Mouse (Mus musculus): ENCODE measurements around the gene Slc35e2. TPM values are rescaled to one million over a fixed set of nuclear protein-coding genes. Genes with fewer than 3 reads are reported as not detected.
"Not testable (repeated sequence)": the region's sequence is repeated elsewhere in the genome, so short reads cannot be mapped to it uniquely, and the experiment has no call there.

Slc35e2 gene
- polyA plus RNA-seq, 1 experiment from 2014 or later: 16.3 TPM

DNA sequence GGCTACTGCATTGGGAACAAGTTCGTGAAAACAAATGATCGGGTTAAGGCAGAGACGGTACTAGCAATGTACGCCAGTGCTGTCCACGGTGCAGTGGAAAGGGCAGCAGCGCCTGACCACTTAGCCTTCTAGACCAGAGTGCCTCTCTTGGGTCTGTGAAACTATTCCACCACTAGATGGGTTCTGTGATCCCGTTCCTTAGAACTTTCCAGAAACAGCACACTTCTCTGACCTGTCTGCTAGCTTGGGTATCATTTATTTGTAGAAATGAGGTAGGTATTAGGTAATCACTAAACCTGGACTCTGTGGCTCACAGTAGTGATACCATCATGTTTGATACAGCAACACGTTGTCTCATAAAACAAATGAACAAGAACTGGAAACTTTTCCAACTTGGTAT lies 34.7 kb upstream of the Slc35e2 start:
- H3K9ac ChIP-seq: no peak overlapping the region
- 80% methylated on average over 8 of the region's 8 CpGs for WGBS

DNA sequence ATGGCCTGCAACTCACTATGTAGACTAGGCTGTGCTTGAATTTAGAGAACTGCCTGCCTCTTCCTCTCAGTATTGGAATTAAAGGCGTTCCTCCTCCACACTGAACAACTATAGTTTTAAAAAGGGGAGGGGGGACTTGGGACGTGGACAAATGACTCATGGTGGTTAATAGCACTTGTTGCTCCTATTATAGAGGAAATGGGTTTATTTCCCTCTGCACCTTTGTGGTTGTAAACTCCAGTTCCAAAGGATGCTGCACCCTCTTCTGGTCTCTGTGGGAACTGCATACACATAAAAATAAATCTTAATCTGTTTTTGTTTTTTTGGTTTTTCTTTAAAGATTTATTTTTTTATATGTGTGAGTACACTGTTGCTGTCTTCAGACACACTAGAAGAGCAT lies 33.0 kb upstream of the Slc35e2 start:
- Histone ChIP-seq H3K9ac (no peak overlapping the region), H3K27ac (replicated peaks) (no peak overlapping the region), H3K9me3 (no peaks in the 10 kb centered on the region), H3K4me2 (no peak overlapping the region), H3K4me1 (replicated peaks) (peaks cover 24% of the 10 kb centered on the region), H3K27me3 (no peaks in the 10 kb centered on the region), H3K36me3 (no peaks in the 10 kb centered on the region), H3K4me3 (no peak overlapping the region)
- WGBS: 40% methylated on average over 2 of the region's 2 CpGs
- ATAC-seq (ENCODE audit: low FRiP score, low read depth): no peak

More for the DNA sequence above, 34.7 kb upstream of the Slc35e2 start:
- Histone ChIP-seq H3K4me2 (no peak overlapping the region), H3K36me3 (no peaks in the 10 kb centered on the region), H3K4me1 (replicated peaks) (peaks cover 34% of the 10 kb centered on the region), H3K9me3 (no peaks in the 10 kb centered on the region), H3K27me3 (no peaks in the 10 kb centered on the region), H3K27ac (replicated peaks) (no peak overlapping the region), H3K4me3 (no peak overlapping the region)
- ATAC-seq (ENCODE audit: low FRiP score, low read depth): no peak

DNA sequence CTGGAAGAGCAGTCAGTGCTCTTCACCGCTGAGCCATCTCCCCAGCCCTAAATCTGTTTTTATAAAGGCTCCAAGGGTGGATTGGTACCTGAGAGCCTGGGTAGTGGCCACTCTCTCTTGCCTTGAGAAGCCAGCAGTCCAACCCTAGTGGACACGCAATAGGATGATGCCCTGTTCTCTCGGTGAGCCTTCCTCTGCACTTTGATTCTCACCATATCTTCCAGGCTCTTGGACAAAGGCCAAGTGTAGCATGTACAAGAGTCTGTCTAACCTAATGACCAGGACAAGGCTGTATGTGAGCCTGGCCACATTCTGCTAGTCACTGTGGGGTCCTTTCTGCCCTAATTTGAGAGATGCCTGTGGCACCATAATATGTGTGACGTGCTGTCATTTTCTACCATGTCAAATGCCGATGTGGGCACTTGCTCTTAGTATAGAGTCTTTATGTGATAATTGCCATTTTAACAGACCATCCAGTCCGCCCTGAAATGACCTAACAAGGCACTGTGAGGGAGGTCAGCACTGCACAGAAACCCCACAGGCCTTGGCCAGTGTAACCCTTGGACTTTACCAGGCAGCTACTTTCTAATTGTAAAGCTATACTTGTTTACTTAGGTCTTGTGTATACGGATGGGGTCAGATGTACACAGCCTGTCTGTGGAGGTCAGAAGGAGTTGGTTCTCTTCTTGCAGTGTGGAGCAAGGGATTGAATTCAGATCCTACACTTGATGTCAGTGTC lies 32.4 kb upstream of the Slc35e2 start:
- H3K9ac ChIP-seq: no peak overlapping the region
- WGBS: 92% methylated on average over 7 of the region's 7 CpGs
- ATAC-seq (ENCODE audit: low FRiP score, low read depth): no peak
- H3K9me3 ChIP-seq: no peaks in the 10 kb centered on the region
- H3K27me3 ChIP-seq: no peaks in the 10 kb centered on the region
- H3K36me3 ChIP-seq: no peaks in the 10 kb centered on the region
- no peak overlapping the region for H3K4me3 ChIP-seq
- no peak overlapping the region for H3K4me2 ChIP-seq
- peaks cover 24% of the 10 kb centered on the region for H3K4me1 ChIP-seq (replicated peaks)
- H3K27ac ChIP-seq (replicated peaks): no peak overlapping the region

DNA sequence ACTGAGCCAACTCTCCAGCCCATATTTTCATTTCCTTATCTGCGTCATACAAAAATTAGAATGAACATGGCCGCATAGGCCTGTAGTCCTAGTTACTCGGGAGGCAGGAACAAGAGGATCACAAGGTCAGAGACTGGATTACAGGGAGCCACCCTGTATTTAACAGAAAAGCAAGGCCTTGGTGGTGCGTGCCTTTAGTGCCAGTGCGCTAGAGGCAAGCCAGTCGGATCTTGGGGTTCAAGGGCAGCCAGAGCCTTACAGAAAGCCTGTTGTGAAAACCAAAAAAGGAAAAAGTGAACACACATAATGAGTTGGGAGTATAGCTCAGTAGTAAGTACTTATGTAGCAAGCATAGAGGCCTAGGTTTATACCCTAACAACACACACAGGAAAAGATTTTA lies 31.4 kb upstream of the Slc35e2 start:
- H3K36me3 ChIP-seq: no peaks in the 10 kb centered on the region
- 96% methylated on average over 6 of the region's 6 CpGs for WGBS
- no peaks in the 10 kb centered on the region for H3K27me3 ChIP-seq
- peaks cover 18% of the 10 kb centered on the region for H3K4me1 ChIP-seq (replicated peaks)
- no peak for ATAC-seq (ENCODE audit: low FRiP score, low read depth)
- no peak overlapping the region for H3K27ac ChIP-seq (replicated peaks)
- no peak overlapping the region for H3K9ac ChIP-seq
- no peaks in the 10 kb centered on the region for H3K9me3 ChIP-seq
- H3K4me3 ChIP-seq: no peak overlapping the region
- H3K4me2 ChIP-seq: no peak overlapping the region

DNA sequence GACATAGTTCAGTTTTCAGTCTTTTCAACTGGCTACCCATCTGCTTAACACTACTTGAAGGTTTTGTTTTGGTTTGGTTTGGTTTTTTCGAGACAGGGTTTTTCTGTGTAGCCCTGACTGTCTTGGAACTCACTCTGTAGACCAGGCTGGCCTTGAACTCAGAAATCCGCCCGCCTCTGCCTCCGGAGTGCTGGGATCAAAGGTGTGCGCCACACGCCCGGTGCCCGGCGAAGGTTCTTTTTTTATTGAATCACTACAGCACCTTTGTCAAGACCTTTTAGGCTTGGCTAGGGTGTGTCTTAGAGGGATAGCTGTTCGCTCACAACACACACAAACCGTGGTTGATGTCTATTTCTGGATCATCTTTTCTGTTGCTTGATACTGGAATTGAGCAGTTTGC lies 30.9 kb upstream of the Slc35e2 start:
- H3K9me3 ChIP-seq; H3K4me2 ChIP-seq; H3K27ac ChIP-seq (replicated peaks); H3K27me3 ChIP-seq; H3K36me3 ChIP-seq; H3K4me3 ChIP-seq; H3K9ac ChIP-seq; ATAC-seq (ENCODE audit: low FRiP score, low read depth): not testable (repeated sequence)
- WGBS: 92% methylated on average over 11 of the region's 11 CpGs
- peaks cover 13% of the 10 kb centered on the region for H3K4me1 ChIP-seq (replicated peaks)

DNA sequence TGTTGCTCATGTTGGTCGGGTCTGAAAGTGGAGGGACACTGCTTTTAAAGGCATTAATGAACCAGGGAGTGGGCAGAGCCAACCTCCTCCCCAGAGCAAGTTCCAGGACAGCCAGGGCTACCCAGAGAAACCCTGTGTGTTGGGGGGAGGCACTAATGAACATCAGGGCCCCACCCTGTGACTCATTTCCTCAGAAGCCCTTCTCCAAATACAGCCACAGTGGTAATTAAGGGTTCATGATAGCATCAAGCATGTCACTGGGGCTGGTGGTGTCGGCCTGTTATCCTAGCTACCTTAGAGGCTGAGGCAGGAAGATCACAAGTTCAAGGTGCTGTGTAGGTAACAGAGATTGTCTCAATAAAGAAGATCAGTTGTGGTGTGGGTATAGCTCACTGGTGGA lies 29.8 kb upstream of the Slc35e2 start:
- ATAC-seq (ENCODE audit: low FRiP score, low read depth): no peak

DNA sequence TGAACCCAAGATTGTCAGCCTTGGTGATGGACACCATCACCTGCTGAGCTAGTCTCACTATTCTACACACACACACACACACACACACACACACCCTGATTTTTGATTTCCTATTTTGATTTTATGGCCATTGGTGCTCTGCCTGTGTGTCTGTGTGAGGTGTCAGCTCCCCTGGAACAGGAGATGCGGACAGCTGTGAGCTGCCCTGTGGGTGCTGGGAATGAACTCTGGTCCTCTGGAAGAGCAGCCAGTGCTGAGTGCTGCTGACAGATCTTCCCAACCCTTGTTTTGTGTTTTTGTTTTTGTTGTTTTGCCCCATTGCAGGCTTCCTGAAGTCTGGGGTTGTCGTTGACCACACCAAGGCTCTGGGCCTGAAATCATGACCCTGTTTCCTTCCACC lies 28.1 kb upstream of the Slc35e2 start:
- 94% methylated on average over 2 of the region's 2 CpGs for WGBS
- no peaks in the 10 kb centered on the region for H3K27me3 ChIP-seq

More for the DNA sequence above, 29.8 kb upstream of the Slc35e2 start:
- H3K9ac ChIP-seq: no peak overlapping the region
- no peak overlapping the region for H3K4me2 ChIP-seq
- no peak overlapping the region for H3K4me3 ChIP-seq
- H3K4me1 ChIP-seq (replicated peaks): peaks cover 3% of the 10 kb centered on the region
- WGBS: 86% methylated on average over 2 of the region's 2 CpGs
- no peaks in the 10 kb centered on the region for H3K9me3 ChIP-seq
- no peaks in the 10 kb centered on the region for H3K36me3 ChIP-seq
- no peaks in the 10 kb centered on the region for H3K27me3 ChIP-seq
- no peak overlapping the region for H3K27ac ChIP-seq (replicated peaks)

DNA sequence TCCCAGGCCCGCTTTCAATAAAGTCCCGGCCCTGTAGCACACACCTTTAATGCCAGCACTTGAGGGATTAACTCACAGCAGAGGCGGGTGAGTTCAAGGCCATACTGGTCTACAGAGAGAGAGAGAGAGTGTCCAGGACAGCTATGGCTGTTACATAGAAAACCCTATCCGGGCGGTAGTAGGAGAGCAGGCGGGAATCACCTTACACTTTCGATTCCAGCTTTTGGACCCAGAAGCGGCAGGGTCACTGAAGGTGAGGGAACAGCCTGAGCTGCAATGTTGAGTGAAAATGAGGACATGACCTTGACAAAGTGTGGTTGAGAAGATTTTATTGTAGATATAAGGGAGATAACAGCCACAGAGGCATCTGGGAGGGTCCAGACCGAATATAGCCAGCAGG lies 27.3 kb upstream of the Slc35e2 start:
- no peaks in the 10 kb centered on the region for H3K27me3 ChIP-seq

More for the DNA sequence above, 28.1 kb upstream of the Slc35e2 start:
- no peak overlapping the region for H3K4me2 ChIP-seq
- no peak for ATAC-seq (ENCODE audit: low FRiP score, low read depth)
- no peak overlapping the region for H3K27ac ChIP-seq (replicated peaks)
- H3K4me1 ChIP-seq (replicated peaks): no peaks in the 10 kb centered on the region
- H3K36me3 ChIP-seq: peaks cover 13% of the 10 kb centered on the region
- H3K9ac ChIP-seq: no peak overlapping the region
- H3K4me3 ChIP-seq: no peak overlapping the region
- H3K9me3 ChIP-seq: no peaks in the 10 kb centered on the region

DNA sequence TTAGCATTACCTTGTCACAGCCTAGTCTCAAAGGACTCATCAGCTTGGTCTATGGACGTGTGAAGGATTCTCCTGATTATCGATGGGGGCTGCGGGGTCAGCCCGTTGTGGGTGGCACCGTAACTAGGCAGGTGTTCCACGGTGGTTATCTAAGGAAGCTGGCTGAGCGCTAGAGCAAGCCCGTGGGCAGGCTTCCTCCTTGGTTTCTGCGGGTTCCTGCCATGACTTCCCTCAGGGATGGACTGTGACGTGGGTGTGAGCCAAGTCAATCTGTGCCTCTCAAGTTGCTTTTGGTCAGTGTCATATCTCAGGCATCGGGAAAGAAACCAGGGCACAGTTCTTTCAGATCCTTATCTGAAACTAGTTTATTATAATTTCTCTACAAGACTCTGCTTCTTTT lies 26.3 kb upstream of the Slc35e2 start:
- no peak overlapping the region for H3K4me3 ChIP-seq
- H3K4me1 ChIP-seq (replicated peaks): no peaks in the 10 kb centered on the region
- H3K9me3 ChIP-seq: no peaks in the 10 kb centered on the region
- H3K27me3 ChIP-seq: no peaks in the 10 kb centered on the region
- no peak for ATAC-seq (ENCODE audit: low FRiP score, low read depth)
- H3K9ac ChIP-seq: no peak overlapping the region
- H3K4me2 ChIP-seq: no peak overlapping the region
- H3K27ac ChIP-seq (replicated peaks): no peak overlapping the region
- H3K36me3 ChIP-seq: peaks cover 30% of the 10 kb centered on the region
- WGBS: 92% methylated on average over 11 of the region's 11 CpGs

More for the DNA sequence above, 27.3 kb upstream of the Slc35e2 start:
- Histone ChIP-seq H3K9ac (no peak overlapping the region), H3K4me1 (replicated peaks) (no peaks in the 10 kb centered on the region), H3K27ac (replicated peaks) (no peak overlapping the region), H3K9me3 (no peaks in the 10 kb centered on the region), H3K4me2 (no peak overlapping the region), H3K36me3 (peaks cover 20% of the 10 kb centered on the region), H3K4me3 (no peak overlapping the region)
- 96% methylated on average over 9 of the region's 9 CpGs for WGBS
- ATAC-seq (ENCODE audit: low FRiP score, low read depth): no peak

DNA sequence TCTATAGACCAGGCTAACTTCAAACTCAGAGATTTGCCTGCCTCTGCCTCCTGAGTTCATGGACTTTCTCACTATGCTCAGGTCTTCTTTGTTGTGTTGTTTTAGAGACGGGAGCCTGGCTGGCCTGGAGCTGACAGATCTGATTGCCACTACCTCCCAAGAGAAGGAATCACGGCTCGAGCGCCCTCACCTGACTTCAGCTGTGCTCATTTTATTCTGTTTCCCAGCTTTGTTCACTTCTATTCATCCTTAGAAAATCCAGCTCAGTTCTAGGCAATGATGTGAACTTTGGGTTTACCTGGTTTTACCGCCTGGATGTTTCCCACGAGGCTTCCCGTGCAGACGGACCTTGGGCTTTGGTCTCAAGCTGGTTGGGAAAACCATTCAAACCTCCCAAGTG lies 25.7 kb upstream of the Slc35e2 start:
- Histone ChIP-seq H3K4me2 (no peak overlapping the region), H3K27me3 (no peaks in the 10 kb centered on the region), H3K4me3 (no peak overlapping the region), H3K4me1 (replicated peaks) (no peaks in the 10 kb centered on the region), H3K9ac (no peak overlapping the region), H3K27ac (replicated peaks) (no peak overlapping the region), H3K9me3 (no peaks in the 10 kb centered on the region), H3K36me3 (peaks cover 32% of the 10 kb centered on the region)
- WGBS: 80% methylated on average over 8 of the region's 8 CpGs
- ATAC-seq (ENCODE audit: low FRiP score, low read depth): no peak

DNA sequence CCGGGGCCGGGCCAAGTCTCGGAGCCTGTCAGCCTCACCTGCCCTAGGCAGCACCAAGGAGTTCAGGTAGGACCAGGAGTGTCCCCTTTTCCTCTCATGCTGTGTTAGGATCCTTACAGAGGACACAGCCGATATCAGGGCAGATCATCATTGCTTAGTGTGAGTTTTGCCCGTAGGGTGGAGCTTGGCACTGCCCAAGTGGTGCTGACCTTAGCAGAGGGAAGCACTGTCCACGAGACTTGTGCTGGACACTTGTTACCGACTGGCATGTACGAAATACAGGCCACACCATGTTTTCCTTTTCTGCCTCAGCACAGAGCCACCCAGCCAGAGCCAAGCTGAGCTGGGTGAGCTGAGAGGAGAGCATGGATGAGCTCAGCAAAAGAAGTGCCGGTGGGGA lies 24.1 kb upstream of the Slc35e2 start:
- H3K36me3 ChIP-seq: peaks cover 34% of the 10 kb centered on the region
- H3K27me3 ChIP-seq: no peaks in the 10 kb centered on the region
- no peaks in the 10 kb centered on the region for H3K4me1 ChIP-seq (replicated peaks)
- H3K4me2 ChIP-seq: no peak overlapping the region
- H3K27ac ChIP-seq (replicated peaks): no peak overlapping the region
- H3K4me3 ChIP-seq: no peak overlapping the region
- 95% methylated on average over 9 of the region's 9 CpGs for WGBS
- no peaks in the 10 kb centered on the region for H3K9me3 ChIP-seq
- ATAC-seq (ENCODE audit: low FRiP score, low read depth): no peak
- H3K9ac ChIP-seq: no peak overlapping the region

DNA sequence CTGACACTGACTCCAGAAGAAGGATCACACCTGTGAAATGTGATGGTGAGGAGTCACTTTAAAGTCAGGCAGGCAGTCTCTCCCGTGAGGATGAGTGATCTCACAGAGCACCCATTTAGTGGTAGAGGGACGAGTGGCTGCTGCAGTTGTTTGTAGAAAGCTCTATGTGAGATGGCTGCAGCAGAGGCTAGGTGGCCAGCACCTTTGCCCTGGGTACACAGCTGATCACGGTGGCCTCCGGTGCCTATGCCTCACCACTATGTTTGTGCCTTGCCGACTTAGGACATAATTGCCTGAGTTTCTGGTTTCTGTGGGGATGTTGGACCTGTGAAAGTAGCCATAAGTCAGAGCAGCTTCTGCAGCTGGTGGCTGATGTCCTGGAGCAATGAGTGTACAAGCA lies 23.5 kb upstream of the Slc35e2 start:
- H3K4me3 ChIP-seq: no peak overlapping the region

More for the DNA sequence above, 23.5 kb upstream of the Slc35e2 start:
- H3K27ac ChIP-seq (replicated peaks): no peak overlapping the region
- peaks cover 39% of the 10 kb centered on the region for H3K36me3 ChIP-seq
- H3K27me3 ChIP-seq: no peaks in the 10 kb centered on the region
- H3K4me1 ChIP-seq (replicated peaks): no peaks in the 10 kb centered on the region
- 92% methylated on average over 5 of the region's 5 CpGs for WGBS
- ATAC-seq (ENCODE audit: low FRiP score, low read depth): no peak
- no peak overlapping the region for H3K4me2 ChIP-seq
- H3K9ac ChIP-seq: no peak overlapping the region
- H3K9me3 ChIP-seq: no peaks in the 10 kb centered on the region

Measured in hindbrain, embryonic 15.5 days (tissue).